In the genomic region with DNA sequence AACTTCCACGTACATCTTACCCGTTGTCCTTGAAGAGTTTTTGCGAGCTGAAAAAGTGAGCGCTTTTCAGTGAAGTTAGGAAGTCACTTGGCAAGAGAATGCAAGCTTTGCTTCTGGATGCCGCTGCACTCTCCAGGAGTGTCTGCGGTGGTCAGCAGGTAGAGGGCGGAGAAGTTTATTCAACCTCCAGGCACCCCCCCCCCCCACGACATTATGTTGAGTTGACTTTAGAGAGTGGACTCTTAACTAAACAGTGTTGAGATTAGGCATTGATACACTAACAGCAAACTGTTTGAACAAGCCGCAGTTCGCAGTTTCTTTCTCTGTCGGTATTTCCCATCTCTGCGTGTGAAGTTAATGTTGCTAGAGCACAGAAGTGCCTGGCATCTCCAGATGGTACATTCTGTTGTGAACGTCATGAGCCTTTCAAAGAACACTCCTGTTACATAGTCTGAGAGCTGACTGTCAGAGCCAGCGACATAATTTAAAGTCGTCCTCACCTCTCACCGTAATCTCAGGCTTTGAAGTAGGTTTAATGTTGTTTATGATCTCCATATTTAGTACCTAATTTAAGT, we compare ENCODE assay signal across 8 mouse cellular contexts. TPM values are rescaled to one million over a fixed set of nuclear protein-coding genes. Genes with fewer than 3 reads are reported as not detected.
A peak's percentile ranks its signal among the peaks of the same experiment; 100 is the strongest.
DNase-seq lines count a peak whose midpoint lies in the region; ATAC-seq and TF ChIP-seq lines count a peak whose summit lies in the region.

No protein-coding gene starts in this region.

- H3K4me3 ChIP-seq in heart, embryonic 12.5 days, result peak overlapping the region; percentile 81
- peak overlapping the region; percentile 99 for H3K4me3 ChIP-seq in E14TG2a.4 (replicated peaks; ENCODE audit: low read length)
- peak overlapping the region; percentile 86 for H3K4me3 ChIP-seq in forebrain, embryonic 12.5 days (replicated peaks)
- peak overlapping the region; percentile 98 for H3K4me3 ChIP-seq in midbrain, embryonic 10.5 days

- no peaks in the 10 kb centered on the region for H3K27me3 ChIP-seq in heart, embryonic 12.5 days (replicated peaks)
- H3K27me3 ChIP-seq in E14TG2a.4 (ENCODE audit: insufficient read depth, low read length), result no peaks in the 10 kb centered on the region
- H3K27me3 ChIP-seq in forebrain, embryonic 12.5 days, result peaks cover 4% of the 10 kb centered on the region; the same call in 1 of the 2 replicates
- H3K27me3 ChIP-seq in midbrain, embryonic 10.5 days (ENCODE audit: low read depth, poor library complexity, severe bottlenecking), result no peaks in the 10 kb centered on the region

- no peak for TF ChIP-seq CTCF in E14TG2a.4 (conservative IDR thresholded peaks at IDR 0.05; ENCODE audit: low read length)

- no peak overlapping the region for H3K27ac ChIP-seq in heart, embryonic 12.5 days (ENCODE audit: poor library complexity, severe bottlenecking)
- no peak overlapping the region for H3K27ac ChIP-seq in forebrain, embryonic 12.5 days
- H3K27ac ChIP-seq in midbrain, embryonic 10.5 days (replicated peaks), result peak overlapping the region; percentile 95

- peak overlapping the region; percentile 93 for H3K4me2 ChIP-seq in heart, embryonic 12.5 days
- H3K4me2 ChIP-seq in forebrain, embryonic 12.5 days, result peak overlapping the region; percentile 89

- no peak for DNase-seq in heart, postnatal 36 days
- DNase-seq in layer of hippocampus, adult 18-20 months (ENCODE audit: low spot score in 2 of 2), result peak; percentile 48 to 78
- DNase-seq in midbrain, embryonic 10.5 days (ENCODE audit: low spot score), result no peak
- no peak for DNase-seq in adrenal gland, postnatal 25 days
- DNase-seq in spleen, adult 18-20 months, result no peak

- no peaks in the 10 kb centered on the region for H3K9me3 ChIP-seq in heart, embryonic 12.5 days (replicated peaks)
- no peaks in the 10 kb centered on the region for H3K9me3 ChIP-seq in E14TG2a.4 (ENCODE audit: low read length)
- H3K9me3 ChIP-seq in forebrain, embryonic 12.5 days, result no peaks in the 10 kb centered on the region
- no peaks in the 10 kb centered on the region for H3K9me3 ChIP-seq in midbrain, embryonic 10.5 days (replicated peaks)

- no peaks in the 10 kb centered on the region for H3K36me3 ChIP-seq in heart, embryonic 12.5 days
- H3K36me3 ChIP-seq in E14TG2a.4 (ENCODE audit: insufficient read depth, low read length), result peaks cover 11% of the 10 kb centered on the region; the same call in 1 of the 2 replicates
- H3K36me3 ChIP-seq in forebrain, embryonic 12.5 days (replicated peaks), result 0 out of 2 replicates have a peak, but pooled peaks cover 3% of the 10 kb centered on the region
- H3K36me3 ChIP-seq in midbrain, embryonic 10.5 days, result no peaks in the 10 kb centered on the region

- no peak for ATAC-seq in heart, embryonic 12.5 days (ENCODE audit: insufficient number of reproducible peaks, low FRiP score)
- no peak for ATAC-seq in forebrain, embryonic 12.5 days (ENCODE audit: low FRiP score)

- peaks cover 28% of the 10 kb centered on the region for H3K4me1 ChIP-seq in heart, embryonic 12.5 days (replicated peaks)
- H3K4me1 ChIP-seq in E14TG2a.4 (replicated peaks; ENCODE audit: low read depth, low read length), result peaks cover 54% of the 10 kb centered on the region
- H3K4me1 ChIP-seq in forebrain, embryonic 12.5 days, result peaks cover 29% of the 10 kb centered on the region
- peaks cover 28% of the 10 kb centered on the region for H3K4me1 ChIP-seq in midbrain, embryonic 10.5 days

- 13% methylated on average over 16 of the region's 16 CpGs for WGBS in heart, embryonic 12.5 days
- 24% methylated on average over 16 of the region's 16 CpGs for WGBS in forebrain, embryonic 12.5 days
- WGBS in midbrain, embryonic 10.5 days, result 25% methylated on average over 16 of the region's 16 CpGs

- H3K9ac ChIP-seq in heart, embryonic 12.5 days, result peak overlapping the region; percentile 92
- peak overlapping the region; percentile 95 for H3K9ac ChIP-seq in forebrain, embryonic 12.5 days

- intact Hi-C loops in heart, postnatal 36 days (cut with DNase I), result no loop called here

RNA-seq across cellular contexts. Expression of a gene that starts 0.9 kb away (rescaled TPM):
- polyA plus RNA-seq in heart, embryonic 12.5 days (2016; fragmentation: Nextera tagmentation; extraction: Ambion mirVana), result 56.9 and 63.3 TPM in 2 replicates
- 10 to 100 TPM; 26.6 to 29.1 TPM for total RNA-seq in heart, postnatal 36 days (2021)
- 67.0 and 67.4 TPM in 2 replicates for polyA plus RNA-seq in forebrain, embryonic 12.5 days (2016; fragmentation: Nextera tagmentation; extraction: Ambion mirVana)
- 10 to 100 TPM; 48.4 to 51.8 TPM for total RNA-seq in layer of hippocampus, adult 18-20 months (2021)
- 76.6 and 78.3 TPM in 2 replicates for polyA plus RNA-seq in midbrain, embryonic 10.5 days (2016; fragmentation: Nextera tagmentation; extraction: Ambion mirVana)
- 29.4 and 33.2 TPM in 2 replicates for total RNA-seq in adrenal gland, postnatal 25 days (2021)

RNA-seq across cellular contexts. Expression of a gene that starts 36.2 kb away (rescaled TPM):
- 0.17 and 0.29 TPM in 2 replicates for polyA plus RNA-seq in heart, embryonic 12.5 days (2016; fragmentation: Nextera tagmentation; extraction: Ambion mirVana)
- total RNA-seq in heart, postnatal 36 days (2021), result under 1 TPM; 0.33 to 0.46 TPM
- polyA plus RNA-seq in forebrain, embryonic 12.5 days (2016; fragmentation: Nextera tagmentation; extraction: Ambion mirVana), result 0.20 and 0.35 TPM in 2 replicates
- not detected for total RNA-seq in layer of hippocampus, adult 18-20 months (2021)
- polyA plus RNA-seq in midbrain, embryonic 10.5 days (2016; fragmentation: Nextera tagmentation; extraction: Ambion mirVana), result 0.07 and 0.20 TPM in 2 replicates
- 0.27 TPM in 1 of 2 replicates, not detected in the other for total RNA-seq in adrenal gland, postnatal 25 days (2021)

Comparison
In these comparisons a context has a peak if more than half of its experiments do, and no peak if none do; other contexts are left out.
1. DNase-seq: peak in layer of hippocampus, adult 18-20 months (2 of 2); none in heart, postnatal 36 days (0 of 2), midbrain, embryonic 10.5 days (single experiment), adrenal gland, postnatal 25 days (single experiment) and spleen, adult 18-20 months (0 of 2).
2. Peak in every context shown above with its lines, with median percentiles within 50 percentile points of each other: H3K4me3 ChIP-seq.